In genomic region chr6:40413046-40413445, GRCm38 (mm10) we compare ENCODE assay signal across 20 mouse cellular contexts. TPM values are rescaled to one million over a fixed set of nuclear protein-coding genes. Genes with fewer than 3 reads are reported as not detected.
DNase-seq lines count a peak whose midpoint lies in the region; ATAC-seq and TF ChIP-seq lines count a peak whose summit lies in the region.
"Had no signal": no experiment of that assay in that cellular context is flagged by ENCODE, and none has a peak within 500 bp of the region (broad histone marks: within the 10 kb centered on the region; RNA-seq: fewer than 3 reads in every experiment).

No protein-coding gene starts in this region.

- no peak for TF ChIP-seq POLR2A in heart, adult 2 months (IDR thresholded peaks at IDR 0.05; ENCODE audit: insufficient read depth, low read depth, low read length)

- ATAC-seq in stomach, postnatal 0 days (ENCODE audit: low FRiP score, low TSS enrichment) = no peak
- ATAC-seq: forebrain, postnatal 0 days had no signal

- no peak overlapping the region for H3K4me2 ChIP-seq in stomach, postnatal 0 days (replicated peaks; ENCODE audit: low read depth)
- H3K4me2 ChIP-seq: embryonic facial prominence, embryonic 13.5 days; forebrain, embryonic 12.5 days; heart, embryonic 13.5 days; hindbrain, embryonic 15.5 days had no signal

- no peak for TF ChIP-seq CTCF in heart, adult 2 months (IDR thresholded peaks at IDR 0.05)
- no peak for TF ChIP-seq CTCF in stomach, postnatal 0 days (IDR thresholded peaks at IDR 0.05; ENCODE audit: low read depth)

- no peak overlapping the region for H3K9ac ChIP-seq in heart, adult 2 months (ENCODE audit: low read depth, low read length)
- H3K9ac ChIP-seq in stomach, postnatal 0 days (ENCODE audit: low read length) = no peak overlapping the region
- H3K9ac ChIP-seq: embryonic facial prominence, embryonic 13.5 days; forebrain, embryonic 12.5 days; forebrain, postnatal 0 days; heart, embryonic 13.5 days; hindbrain, embryonic 15.5 days had no signal

- no peaks in the 10 kb centered on the region for H3K4me1 ChIP-seq in heart, adult 2 months (ENCODE audit: control insufficient read depth, insufficient read depth, low read length)
- H3K4me1 ChIP-seq in stomach, postnatal 0 days (replicated peaks; ENCODE audit: control insufficient read depth, insufficient read depth) = no peaks in the 10 kb centered on the region
- H3K4me1 ChIP-seq: embryonic facial prominence, embryonic 13.5 days; forebrain, embryonic 12.5 days; heart, embryonic 13.5 days; hindbrain, embryonic 15.5 days had no signal

- no peaks in the 10 kb centered on the region for H3K9me3 ChIP-seq in stomach, postnatal 0 days (ENCODE audit: control insufficient read depth, low read length)
- H3K9me3 ChIP-seq: embryonic facial prominence, embryonic 13.5 days; forebrain, embryonic 12.5 days; heart, embryonic 13.5 days; hindbrain, embryonic 15.5 days had no signal

- peak; percentile 39 for DNase-seq in heart, adult 11 months
- no peak for DNase-seq in heart, adult 2 months
- peak; percentile 68 to 79 for DNase-seq in cerebellum, adult 18-20 months
- DNase-seq in cerebellum, adult 9-11 months = peak; percentile 85
- no peak for DNase-seq in stomach, postnatal 0 days (ENCODE audit: low spot score)
- no peak for DNase-seq in lung, postnatal 25 days (ENCODE audit: low spot score)
- DNase-seq in kidney, postnatal 14 days = no peak
- DNase-seq: adrenal gland, postnatal 10 days; forebrain, postnatal 0 days; gastrocnemius, postnatal 14 days; heart, postnatal 36 days; kidney, adult 11 months had no signal

- 77% methylated on average over 5 of the region's 5 CpGs for WGBS in heart, adult 2 months
- 80% methylated on average over 5 of the region's 5 CpGs for WGBS in stomach, postnatal 0 days

- no peaks in the 10 kb centered on the region for H3K36me3 ChIP-seq in heart, adult 2 months (ENCODE audit: control insufficient read depth, insufficient read depth, low read length)
- H3K36me3 ChIP-seq in stomach, postnatal 0 days (ENCODE audit: control insufficient read depth, insufficient read depth, low read length) = peaks cover 5% of the 10 kb centered on the region

- H3K27ac ChIP-seq in heart, adult 2 months = no peak overlapping the region
- H3K27ac ChIP-seq in stomach, postnatal 0 days (replicated peaks) = no peak overlapping the region
- H3K27ac ChIP-seq: embryonic facial prominence, embryonic 13.5 days; forebrain, embryonic 12.5 days; heart, embryonic 13.5 days; hindbrain, embryonic 15.5 days had no signal

- H3K79me2 ChIP-seq in heart, adult 2 months (replicated peaks; ENCODE audit: control insufficient read depth, insufficient read depth, low read length) = no peaks in the 10 kb centered on the region

- intact Hi-C loops in heart, adult 2 months (cut with DNase I) = no loop called here

- TF ChIP-seq EP300 in heart, adult 2 months (IDR thresholded peaks at IDR 0.05; ENCODE audit: insufficient read depth, low read depth, low read length) = no peak
- TF ChIP-seq EP300 in stomach, postnatal 0 days (optimal IDR thresholded peaks at IDR 0.05) = no peak

- no peaks in the 10 kb centered on the region for H3K27me3 ChIP-seq in heart, adult 2 months (ENCODE audit: control insufficient read depth, insufficient read depth, low read length)
- no peaks in the 10 kb centered on the region for H3K27me3 ChIP-seq in stomach, postnatal 0 days (ENCODE audit: control insufficient read depth, insufficient read depth, low read length)
- H3K27me3 ChIP-seq: embryonic facial prominence, embryonic 13.5 days; forebrain, embryonic 12.5 days; heart, embryonic 13.5 days; hindbrain, embryonic 15.5 days had no signal

- H3K4me3 ChIP-seq in heart, adult 2 months = no peak overlapping the region
- H3K4me3 ChIP-seq in stomach, postnatal 0 days (ENCODE audit: low read depth, low read length) = no peak overlapping the region
- H3K4me3 ChIP-seq: embryonic facial prominence, embryonic 13.5 days; forebrain, embryonic 12.5 days; heart, embryonic 13.5 days; hindbrain, embryonic 15.5 days had no signal

RNA-seq across cellular contexts. Expression of gene E330009J07Rik, which starts 22.9 kb away (rescaled TPM):
- total RNA-seq in heart, adult 2 months (2021) = 1 to 10 TPM; 2.5 to 4.5 TPM
- polyA plus RNA-seq in heart, adult 2 months (2012; rRNA removed) = 1.7 and 3.5 TPM in 2 replicates
- 11.0 TPM in 2 replicates for polyA plus RNA-seq in stomach, postnatal 0 days (2015; fragmentation: Nextera tagmentation; extraction: Ambion mirVana)

RNA-seq across cellular contexts. Expression of gene Wee2, which starts 25.8 kb away (rescaled TPM):
- not detected for total RNA-seq in heart, adult 2 months (2021)
- not detected in 2 replicates for polyA plus RNA-seq in heart, adult 2 months (2012; rRNA removed)
- 0.05 TPM in 1 of 2 replicates, not detected in the other for polyA plus RNA-seq in stomach, postnatal 0 days (2015; fragmentation: Nextera tagmentation; extraction: Ambion mirVana)
- total RNA-seq: adrenal gland, postnatal 10 days; forebrain, postnatal 0 days; gastrocnemius, adult 18-20 months; gastrocnemius, postnatal 14 days; heart, postnatal 36 days; MEL had no signal
- polyA plus RNA-seq: C2C12; embryonic facial prominence, embryonic 13.5 days; heart, embryonic 13.5 days; heart, postnatal 0 days had no signal

RNA-seq across cellular contexts. Expression of gene Ssbp1, which starts 58.1 kb away (rescaled TPM):
- 10 to 100 TPM; 32.0 to 36.5 TPM for total RNA-seq in heart, adult 2 months (2021)
- 12.7 and 18.3 TPM in 2 replicates for polyA plus RNA-seq in heart, adult 2 months (2012; rRNA removed)
- 89.2 and 93.6 TPM in 2 replicates for polyA plus RNA-seq in stomach, postnatal 0 days (2015; fragmentation: Nextera tagmentation; extraction: Ambion mirVana)

Comparison
In these comparisons a context has a peak if more than half of its experiments do, and no peak if none do; other contexts are left out.
1. DNase-seq: peak in heart, adult 11 months (single experiment), cerebellum, adult 18-20 months (2 of 2) and cerebellum, adult 9-11 months (single experiment); none in heart, adult 2 months (0 of 2), stomach, postnatal 0 days (single experiment), lung, postnatal 25 days (single experiment) and kidney, postnatal 14 days (single experiment).